Mouse (Mus musculus) lung, embryonic 14.5 days (tissue): Measurements from ENCODE around the gene Slc5a6. TPM values are rescaled to one million over a fixed set of nuclear protein-coding genes. Genes with fewer than 3 reads are reported as not detected.
"Not testable (repeated sequence)": the region's sequence is repeated elsewhere in the genome, so short reads cannot be mapped to it uniquely, and the experiment has no call there.

Source experiments
- ATAC-seq: fragments of 200-750 bp; cut with Nextera tagmentation; 2 replicates; pipeline ENCODE4 v1.8.0; 2017; ENCODE audit warnings: mild to moderate bottlenecking, moderate TSS enrichment, moderate library complexity; ENCODE audit not compliant: insufficient read depth
- DNase-seq: peaks from one replicate; pipeline ENCODE4 v3.0.0-alpha.2; 2015
- H3K27ac ChIP-seq: fragments of 300-500 bp; sonication (generic); 2 replicates; pipeline ENCODE4 v1.5.1; 2014; ENCODE audit warnings: low read depth, mild to moderate bottlenecking, moderate library complexity
- H3K27me3 ChIP-seq: fragments of 300-500 bp; sonication (generic); 2 replicates; pipeline ENCODE4 v1.6.1; 2014; ENCODE audit warnings: low read length, control low read depth; ENCODE audit not compliant: insufficient read depth
- H3K36me3 ChIP-seq: fragments of 300-500 bp; sonication (generic); 2 replicates; pipeline ENCODE4 v1.6.1; 2014; ENCODE audit warnings: control low read depth; ENCODE audit not compliant: insufficient read depth
- H3K4me1 ChIP-seq: fragments of 300-500 bp; sonication (generic); 2 replicates; pipeline ENCODE4 v1.6.1; 2014; ENCODE audit warnings: antibody characterized with exemption, control low read depth; ENCODE audit not compliant: insufficient read depth
- H3K4me2 ChIP-seq: fragments of 300-500 bp; sonication (generic); 2 replicates; pipeline ENCODE4 v1.6.1; 2014; ENCODE audit warnings: mild to moderate bottlenecking
- H3K4me3 ChIP-seq: fragments of 300-500 bp; sonication (generic); 2 replicates; pipeline ENCODE4 v1.5.1; 2014; ENCODE audit warnings: low read depth, low read length
- H3K9ac ChIP-seq: fragments of 300-500 bp; sonication (generic); 2 replicates; pipeline ENCODE4 v1.6.1; 2014
- H3K9me3 ChIP-seq: fragments of 300-500 bp; sonication (generic); 2 replicates; pipeline ENCODE4 v1.6.1; 2016; ENCODE audit warnings: low read depth, low read length, control low read depth
- CTCF ChIP-seq: IDR thresholded peaks from 2 replicates; pipeline ENCODE4 v1.5.1; 2016; ENCODE audit warnings: antibody characterized with exemption, low read depth
- WGBS: fragments of 180-500 bp; shearing (Covaris S2); extraction: QIAGEN DNeasy Blood & Tissue Kit; methylation state at CpG from one replicate; pipeline ENCODE4 v1.1.7; 2014; 5-methylcytosine and 5-hydroxymethylcytosine counted together
- polyA plus RNA-seq: library from polyadenylated mRNA; unstranded; fragments of >200 nt; fragmentation: Nextera tagmentation; extraction: Ambion mirVana; gene quantifications from 2 replicates; pipeline ENCODE4 v1.2.1, GENCODE M21; 2014

Slc5a6 gene
- polyA plus RNA-seq, 1 experiment from 2014 or later, result 8.0 TPM

- ATAC-seq (peak; percentile 39), DNase-seq (peak; percentile 34)
- peak overlapping the region; percentile 73 for H3K4me3 ChIP-seq
- no peak for TF ChIP-seq CTCF
- H3K4me1 ChIP-seq, result peaks cover 10% of the 10 kb centered on the region
- peak overlapping the region; percentile 78 for H3K4me2 ChIP-seq
- peak overlapping the region; percentile 67 for H3K9ac ChIP-seq
- H3K27ac ChIP-seq, result peak overlapping the region; percentile 82
- H3K9me3 ChIP-seq, result no peaks in the 10 kb centered on the region
- 15% methylated on average over 19 of the region's 19 CpGs for WGBS
- no peaks in the 10 kb centered on the region for H3K27me3 ChIP-seq
- H3K36me3 ChIP-seq, result peaks cover 40% of the 10 kb centered on the region
These were observed 6.8 kb upstream of the Slc5a6 start for GRCm38 (mm10) chr5:31055216-31056140.

- Histone ChIP-seq H3K4me3 (peak within 1 kb of the TSS; percentile 73), H3K9ac (peak within 1 kb of the TSS; percentile 67), H3K36me3 (peaks cover 30% of the 10 kb centered on the region), H3K4me2 (peak within 1 kb of the TSS; percentile 78), H3K27ac (peak within 1 kb of the TSS; percentile 82), H3K27me3 (no peaks in the 10 kb centered on the region), H3K9me3 (no peaks in the 10 kb centered on the region), H3K4me1 (peaks cover 10% of the 10 kb centered on the region)
- ATAC-seq, result peak; percentile 98
- DNase-seq, result peak; percentile 97
- TF ChIP-seq CTCF, result peak; percentile 25; the same call in 1 of the 2 replicates
- WGBS, result under 1% methylated on average over 61 of the region's 64 CpGs
These were observed 5.8 kb upstream of the Slc5a6 start, which contains the start of gene Cad for GRCm38 (mm10) chr5:31054261-31055215. TSS of gene Cad (plus strand) at chr5:31054780.

GRCm38 (mm10) chr5:31053728-31054127 lies 5.0 kb upstream of the Slc5a6 start:
- Histone ChIP-seq H3K4me3 (peak overlapping the region; percentile 73), H3K27ac (peak overlapping the region; percentile 73), H3K4me2 (peak overlapping the region; percentile 78), H3K36me3 (peaks cover 22% of the 10 kb centered on the region), H3K9ac (peak overlapping the region; percentile 67)
- H3K9me3 ChIP-seq, H3K27me3 ChIP-seq, H3K4me1 ChIP-seq, ATAC-seq: not testable (repeated sequence)
- DNase-seq, result peak; percentile 8
- WGBS, result 50% methylated on average over 4 of the region's 4 CpGs

- no peaks in the 10 kb centered on the region for H3K27me3 ChIP-seq
- peaks cover 6% of the 10 kb centered on the region; the same call in 1 of the 2 replicates for H3K36me3 ChIP-seq
- no peak for TF ChIP-seq CTCF
- peaks cover 4% of the 10 kb centered on the region; the same call in 1 of the 2 replicates for H3K4me1 ChIP-seq
- no peak overlapping the region for H3K4me2 ChIP-seq
- peak; percentile 10 for DNase-seq
- ATAC-seq, result no peak
- H3K4me3 ChIP-seq, result no peak overlapping the region
- no peak overlapping the region for H3K9ac ChIP-seq
- H3K9me3 ChIP-seq, result no peaks in the 10 kb centered on the region
- no peak overlapping the region for H3K27ac ChIP-seq
These were observed 1.7 kb upstream of the Slc5a6 start for GRCm38 (mm10) chr5:31050427-31050826.

- Histone ChIP-seq H3K4me1 (no peaks in the 10 kb centered on the region), H3K9ac (peak within 1 kb of the TSS; percentile 80), H3K9me3 (no peaks in the 10 kb centered on the region), H3K4me2 (peak within 1 kb of the TSS; percentile 94), H3K27me3 (no peaks in the 10 kb centered on the region), H3K27ac (peak within 1 kb of the TSS; percentile 95), H3K36me3 (peaks cover 3% of the 10 kb centered on the region; the same call in 1 of the 2 replicates), H3K4me3 (peak within 1 kb of the TSS; percentile 70)
- ATAC-seq (peak; percentile 99), DNase-seq (peak; percentile 99)
- TF ChIP-seq CTCF, result no peak; the same call in 1 of the 2 replicates
- under 1% methylated on average over 73 of the region's 73 CpGs for WGBS
These were observed 619 bp downstream of the Slc5a6 start, which contains the start of gene Atraid for GRCm38 (mm10) chr5:31047848-31048762. TSS of gene Atraid (plus strand) at chr5:31048312.

DNA sequence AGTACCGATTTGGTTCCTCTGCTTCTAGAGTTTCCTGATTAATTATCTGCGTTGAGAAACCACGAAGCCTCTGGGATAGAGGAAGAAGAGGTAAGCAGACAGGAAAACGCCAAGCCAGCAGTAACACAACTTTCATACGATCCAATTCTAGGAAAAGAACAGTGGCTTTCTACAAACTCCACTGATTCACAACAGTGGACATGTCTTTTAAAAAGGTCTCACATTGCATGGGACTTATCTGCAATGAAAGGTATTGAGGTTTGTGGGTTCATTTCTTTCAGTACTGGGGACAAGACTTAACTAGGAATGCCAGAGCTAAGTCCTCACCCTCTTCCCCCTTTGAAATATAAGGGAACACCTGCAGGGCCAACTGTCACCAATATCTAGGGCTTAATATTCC lies 1.6 kb downstream of the Slc5a6 start:
- Histone ChIP-seq H3K27me3 (no peaks in the 10 kb centered on the region), H3K27ac (no peak overlapping the region), H3K4me1 (no peaks in the 10 kb centered on the region), H3K9me3 (no peaks in the 10 kb centered on the region), H3K36me3 (peaks cover 6% of the 10 kb centered on the region; the same call in 1 of the 2 replicates), H3K9ac (no peak overlapping the region), H3K4me2 (peak overlapping the region; percentile 94), H3K4me3 (peak overlapping the region; percentile 70)
- 65% methylated on average over 5 of the region's 5 CpGs for WGBS
- no peak for TF ChIP-seq CTCF
- ATAC-seq (no peak), DNase-seq (no peak)
